Mouse (Mus musculus) MEL-GATA-1-ER (cell line): ENCODE results near the gene Hist1h2ae.

Experiments used
- DNase-seq: peaks from one replicate; pipeline ENCODE4 v3.0.0-alpha.2; 2012; ENCODE audit warnings: low read depth; ENCODE audit errors: extremely low read depth

Gene Hist1h2ae

GRCm38 (mm10) chr13:23521703-23522102 is 49.3 kb downstream of the Hist1h2ae start:
- no peak for DNase-seq
